Mouse (Mus musculus): ENCODE results near the gene Rhox3f. TPM values are rescaled to one million over a fixed set of nuclear protein-coding genes. Genes with fewer than 3 reads are reported as not detected.
"Not testable (repeated sequence)": the region's sequence is repeated elsewhere in the genome, so short reads cannot be mapped to it uniquely, and the experiment has no call there.

The Rhox3f gene
- not detected in 2 replicates for polyA plus RNA-seq (2011; ENCODE audit: insufficient read length, low read depth, missing spikeins)

DNA sequence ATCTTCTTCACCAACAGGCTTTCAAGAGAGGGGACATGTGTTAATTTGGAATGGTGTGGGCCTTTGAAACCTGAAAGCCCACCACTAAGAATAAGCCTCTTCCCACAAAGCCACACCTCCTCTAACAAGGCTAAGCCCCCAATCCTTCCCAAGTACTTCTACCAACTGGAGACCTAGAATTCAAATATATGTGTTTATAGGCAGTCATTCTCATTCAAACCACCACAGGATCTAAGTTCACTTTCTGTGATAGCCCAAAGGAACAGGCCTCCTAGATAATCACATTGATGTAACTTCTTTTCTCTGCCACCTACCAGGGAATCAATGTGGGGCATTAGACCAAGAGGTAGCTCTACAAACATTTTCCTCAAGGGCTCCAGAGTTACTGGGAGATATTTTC is at the start of gene Rhox3f:
TSS of gene Rhox3f (plus strand) at position 301 of the 400 bp plus-strand sequence.
- not testable (repeated sequence) for H3K4me1 ChIP-seq (ENCODE audit: control insufficient read depth, insufficient read depth, low read length); H3K4me3 ChIP-seq (ENCODE audit: insufficient read depth, low read length); H3K27ac ChIP-seq (ENCODE audit: insufficient read depth, low read length)

DNA sequence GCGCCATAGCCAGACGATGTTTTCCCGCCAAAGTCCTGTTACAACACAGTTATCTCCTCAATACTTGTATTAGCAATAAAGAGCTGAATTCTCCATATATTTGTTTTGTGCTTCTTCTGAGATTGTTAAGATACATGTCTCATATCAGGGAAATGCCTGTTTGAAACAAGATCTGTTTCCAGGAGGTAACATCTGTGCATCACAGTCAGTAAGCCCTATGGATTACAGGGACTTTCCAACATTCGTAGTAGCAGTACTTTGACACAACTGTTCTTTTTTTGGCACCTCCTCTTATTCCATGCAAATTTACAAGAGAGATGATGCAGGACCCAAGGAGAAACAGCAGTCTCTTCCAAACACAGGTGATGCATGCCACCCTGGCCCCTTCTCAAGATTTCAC is 39.1 kb upstream of the Rhox3f start, which contains the start of gene Rhox3e:
TSS of gene Rhox3e (plus strand) at position 301 of the 400 bp plus-strand sequence.
- not testable (repeated sequence) for H3K4me3 ChIP-seq (ENCODE audit: insufficient read depth, low read length); H3K4me1 ChIP-seq (ENCODE audit: control insufficient read depth, insufficient read depth, low read length); H3K27ac ChIP-seq (ENCODE audit: insufficient read depth, low read length)

DNA sequence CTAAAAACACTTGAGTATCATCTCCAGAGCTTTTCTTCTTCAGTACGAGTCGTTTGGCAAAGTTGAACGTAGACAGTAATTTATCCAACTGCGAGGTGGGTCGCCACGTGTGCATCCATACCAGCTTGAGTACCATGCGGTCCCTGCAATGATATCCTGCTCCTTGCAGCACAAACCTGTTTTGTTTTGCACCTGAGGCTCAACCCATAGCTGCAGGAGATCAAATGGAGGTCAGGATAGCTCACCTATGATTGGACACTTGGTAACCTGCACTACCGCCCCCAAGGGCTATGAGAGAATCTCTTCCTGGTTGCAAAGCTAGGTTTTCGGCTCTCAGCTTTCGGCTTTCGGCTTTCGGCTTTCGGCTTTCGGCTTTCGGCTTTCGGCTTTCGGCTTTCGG is 23.7 kb upstream of the Rhox3f start, which contains the start of gene Rhox4e:
TSS of gene Rhox4e (plus strand) at position 301 of the 400 bp plus-strand sequence.
- H3K4me3 ChIP-seq (ENCODE audit: insufficient read depth, low read length); H3K4me1 ChIP-seq (ENCODE audit: control insufficient read depth, insufficient read depth, low read length); H3K27ac ChIP-seq (ENCODE audit: insufficient read depth, low read length): not testable (repeated sequence)

DNA sequence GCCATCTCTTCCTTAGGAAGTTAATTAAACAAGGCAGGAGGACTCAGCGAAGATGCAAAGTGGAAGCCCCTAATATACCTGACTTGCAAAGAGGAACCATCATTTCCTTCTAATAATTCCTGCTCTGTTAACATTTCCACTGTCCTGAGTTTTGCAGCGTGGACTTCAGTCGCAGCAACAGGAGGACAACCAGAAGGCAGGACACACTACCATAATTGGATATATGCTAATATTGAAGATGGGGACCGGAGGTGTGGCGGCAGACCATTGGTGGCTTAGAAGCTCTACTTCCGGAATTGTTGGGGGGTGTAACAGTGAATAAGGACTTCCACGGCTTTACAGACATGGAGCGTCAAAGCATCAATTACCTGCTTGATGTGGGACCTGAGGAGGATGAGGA is 9.7 kb upstream of the Rhox3f start, which contains the start of gene Rhox2f:
TSS of gene Rhox2f (plus strand) at position 301 of the 400 bp plus-strand sequence.
- not testable (repeated sequence) for H3K4me1 ChIP-seq (ENCODE audit: control insufficient read depth, insufficient read depth, low read length); H3K4me3 ChIP-seq (ENCODE audit: insufficient read depth, low read length); H3K27ac ChIP-seq (ENCODE audit: insufficient read depth, low read length)

DNA sequence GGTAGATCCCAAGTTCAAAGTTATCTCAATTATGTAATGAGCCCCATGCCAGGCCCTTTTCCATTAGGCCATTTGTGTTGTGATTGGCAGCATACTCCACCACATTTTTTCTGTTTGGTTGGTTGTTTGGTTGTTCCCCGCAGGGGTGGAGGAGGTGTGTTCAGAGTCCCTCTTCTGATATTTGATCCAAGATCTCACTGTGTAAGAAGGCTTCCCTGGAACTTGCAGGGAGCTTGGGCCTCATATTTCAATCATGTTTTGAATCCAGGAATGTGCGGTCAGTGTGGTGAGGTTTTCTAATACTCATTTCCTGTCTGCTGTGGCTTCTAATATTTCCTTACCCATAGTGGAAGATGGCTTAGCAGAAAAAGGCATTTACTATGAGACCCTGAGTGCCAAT is 8.2 kb upstream of the Rhox3f start:
- H3K27ac ChIP-seq (ENCODE audit: insufficient read depth, low read length); H3K4me3 ChIP-seq (ENCODE audit: insufficient read depth, low read length); H3K4me1 ChIP-seq (ENCODE audit: control insufficient read depth, insufficient read depth, low read length): not testable (repeated sequence)

DNA sequence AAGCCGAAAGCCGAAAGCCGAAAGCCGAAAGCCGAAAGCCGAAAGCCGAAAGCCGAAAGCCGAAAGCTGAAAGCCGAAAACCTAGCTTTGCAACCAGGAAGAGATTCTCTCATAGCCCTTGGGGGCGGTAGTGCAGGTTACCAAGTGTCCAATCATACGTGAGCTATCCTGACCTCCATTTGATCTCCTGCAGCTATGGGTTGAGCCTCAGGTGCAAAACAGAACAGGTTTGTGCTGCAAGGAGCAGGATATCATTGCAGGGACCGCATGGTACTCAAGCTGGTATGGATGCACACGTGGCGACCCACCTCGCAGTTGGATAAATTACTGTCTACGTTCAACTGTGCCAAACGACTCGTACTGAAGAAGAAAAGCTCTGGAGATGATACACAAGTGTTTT is 26.8 kb downstream of the Rhox3f start, which contains the start of gene Rhox4f:
TSS of gene Rhox4f (minus strand) at position 101 of the 400 bp plus-strand sequence.
- H3K4me3 ChIP-seq (ENCODE audit: insufficient read depth, low read length); H3K27ac ChIP-seq (ENCODE audit: insufficient read depth, low read length); H3K4me1 ChIP-seq (ENCODE audit: control insufficient read depth, insufficient read depth, low read length): not testable (repeated sequence)

DNA sequence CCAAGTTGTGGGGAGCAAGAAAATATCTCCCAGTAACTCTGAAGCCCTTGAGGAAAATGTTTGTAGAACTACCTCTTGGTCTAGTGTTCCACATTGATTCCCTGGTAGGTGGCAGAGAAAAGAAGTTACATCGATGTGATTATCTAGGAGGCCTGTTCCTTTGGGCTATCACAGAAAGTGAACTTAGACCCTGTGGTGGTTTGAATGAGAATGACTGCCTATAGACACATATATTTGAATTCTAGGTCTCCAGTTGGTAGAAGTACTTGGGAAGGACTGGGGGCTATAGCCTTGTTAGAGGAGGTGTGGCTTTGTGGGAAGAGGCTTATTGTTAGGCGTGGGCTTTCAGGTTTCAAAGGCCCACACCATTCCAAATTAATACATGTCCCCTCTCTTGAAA is 47.7 kb downstream of the Rhox3f start, which contains the start of gene Rhox3g:
TSS of gene Rhox3g (minus strand) at position 101 of the 400 bp plus-strand sequence.
- H3K4me1 ChIP-seq (ENCODE audit: control insufficient read depth, insufficient read depth, low read length); H3K4me3 ChIP-seq (ENCODE audit: insufficient read depth, low read length); H3K27ac ChIP-seq (ENCODE audit: insufficient read depth, low read length): not testable (repeated sequence)

Other genes with a start within 250 kb of the Rhox3f start
- gene Rhox3a2, start 201.0 kb upstream of the Rhox3f start, polyA plus RNA-seq (2011; ENCODE audit: insufficient read length, low read depth, missing spikeins) = not detected in 2 replicates
- not detected in 2 replicates for gene Rhox4a2, start 190.1 kb upstream of the Rhox3f start, polyA plus RNA-seq (2011; ENCODE audit: insufficient read length, low read depth, missing spikeins)
- not detected in 2 replicates for gene Rhox2b, start 168.9 kb upstream of the Rhox3f start, polyA plus RNA-seq (2011; ENCODE audit: insufficient read length, low read depth, missing spikeins)
- gene Rhox4b, start 148.5 kb upstream of the Rhox3f start, polyA plus RNA-seq (2011; ENCODE audit: insufficient read length, low read depth, missing spikeins) = not detected in 2 replicates
- gene Rhox2c, start 127.3 kb upstream of the Rhox3f start, polyA plus RNA-seq (2011; ENCODE audit: insufficient read length, low read depth, missing spikeins) = not detected in 2 replicates
- gene Rhox3c, start 122.4 kb upstream of the Rhox3f start, polyA plus RNA-seq (2011; ENCODE audit: insufficient read length, low read depth, missing spikeins) = not detected in 2 replicates
- gene Rhox4c, start 100.7 kb upstream of the Rhox3f start, polyA plus RNA-seq (2011; ENCODE audit: insufficient read length, low read depth, missing spikeins) = not detected in 2 replicates
- not detected in 2 replicates for gene Rhox2d, start 87.6 kb upstream of the Rhox3f start, polyA plus RNA-seq (2011; ENCODE audit: insufficient read length, low read depth, missing spikeins)
- not detected in 2 replicates for gene Rhox4d, start 66.6 kb upstream of the Rhox3f start, polyA plus RNA-seq (2011; ENCODE audit: insufficient read length, low read depth, missing spikeins)
- gene Rhox2e, start 50.5 kb upstream of the Rhox3f start, polyA plus RNA-seq (2011; ENCODE audit: insufficient read length, low read depth, missing spikeins) = not detected in 2 replicates
- gene Rhox3e, start 39.0 kb upstream of the Rhox3f start, polyA plus RNA-seq (2011; ENCODE audit: insufficient read length, low read depth, missing spikeins) = not detected in 2 replicates
- not detected in 2 replicates for gene Rhox4e, start 23.6 kb upstream of the Rhox3f start, polyA plus RNA-seq (2011; ENCODE audit: insufficient read length, low read depth, missing spikeins)
- gene Rhox2f, start 9.6 kb upstream of the Rhox3f start, polyA plus RNA-seq (2011; ENCODE audit: insufficient read length, low read depth, missing spikeins) = not detected in 2 replicates
- not detected in 2 replicates for gene Rhox4f, start 26.7 kb downstream of the Rhox3f start, polyA plus RNA-seq (2011; ENCODE audit: insufficient read length, low read depth, missing spikeins)
- gene Rhox3g, start 47.6 kb downstream of the Rhox3f start, polyA plus RNA-seq (2011; ENCODE audit: insufficient read length, low read depth, missing spikeins) = not detected in 2 replicates
- gene Rhox2g, start 62.5 kb downstream of the Rhox3f start, polyA plus RNA-seq (2011; ENCODE audit: insufficient read length, low read depth, missing spikeins) = not detected in 2 replicates
- not detected in 2 replicates for gene Rhox4g, start 70.3 kb downstream of the Rhox3f start, polyA plus RNA-seq (2011; ENCODE audit: insufficient read length, low read depth, missing spikeins)
- not detected in 2 replicates for gene Rhox3h, start 87.8 kb downstream of the Rhox3f start, polyA plus RNA-seq (2011; ENCODE audit: insufficient read length, low read depth, missing spikeins)
- gene Rhox2h, start 92.3 kb downstream of the Rhox3f start, polyA plus RNA-seq (2011; ENCODE audit: insufficient read length, low read depth, missing spikeins) = not detected in 2 replicates
- not detected in 2 replicates for gene Rhox5, start 223.8 kb downstream of the Rhox3f start, polyA plus RNA-seq (2011; ENCODE audit: insufficient read length, low read depth, missing spikeins)
- gene Rhox6, start 245.9 kb downstream of the Rhox3f start, polyA plus RNA-seq (2011; ENCODE audit: insufficient read length, low read depth, missing spikeins) = not detected in 2 replicates

Data from embryonic fibroblast, embryonic 13.5 days (primary cell).